Mouse (Mus musculus) embryonic fibroblast, embryonic 13.5 days (primary cell): ENCODE measurements around the gene Smad1.

Experiments
- CTCF ChIP-seq: IDR thresholded peaks from 2 replicates; pipeline ENCODE4 v1.5.1; 2011; ENCODE audit warnings: mild to moderate bottlenecking, control low read depth, low read length, moderate library complexity, borderline replicate concordance; ENCODE audit not compliant: insufficient read depth
- POLR2A ChIP-seq: IDR thresholded peaks from 2 replicates; pipeline ENCODE4 v1.6.1; 2011; ENCODE audit warnings: low read depth, mild to moderate bottlenecking, control low read depth, low read length, moderate library complexity

GRCm38 (mm10) chr8:79398251-79398981, 902 bp downstream of the Smad1 start:
- TF ChIP-seq CTCF, result no peak
- no peak; the same call in 1 of the 2 replicates for TF ChIP-seq POLR2A
